Mouse (Mus musculus) liver, embryonic 15.5 days (tissue): ENCODE results near the gene Abcd1. TPM values are rescaled to one million over a fixed set of nuclear protein-coding genes. Genes with fewer than 3 reads are reported as not detected.

ENCODE experiments used
- ATAC-seq: fragments of 200-750 bp; cut with Nextera tagmentation; 2 replicates; pipeline ENCODE4 v1.8.0; 2017; ENCODE audit warnings: moderate number of reproducible peaks, mild to moderate bottlenecking, moderate library complexity; ENCODE audit not compliant: insufficient read depth
- H3K27ac ChIP-seq: fragments of 300-500 bp; sonication (generic); replicated peaks from 2 replicates; pipeline ENCODE4 v1.5.1; 2015; ENCODE audit warnings: mild to moderate bottlenecking, inconsistent platforms
- H3K27me3 ChIP-seq: fragments of 300-500 bp; sonication (generic); 2 replicates; pipeline ENCODE4 v1.6.1; 2015; ENCODE audit warnings: mild to moderate bottlenecking, inconsistent platforms
- H3K36me3 ChIP-seq: fragments of 300-500 bp; sonication (generic); replicated peaks from 2 replicates; pipeline ENCODE4 v1.6.1; 2015; ENCODE audit warnings: moderate library complexity, mild to moderate bottlenecking, inconsistent platforms
- H3K4me1 ChIP-seq: fragments of 300-500 bp; sonication (generic); replicated peaks from 2 replicates; pipeline ENCODE4 v1.6.1; 2015; ENCODE audit warnings: inconsistent platforms
- H3K4me2 ChIP-seq: fragments of 300-500 bp; sonication (generic); 2 replicates; pipeline ENCODE4 v1.6.1; 2015; ENCODE audit warnings: moderate library complexity, mild to moderate bottlenecking, inconsistent platforms
- H3K4me3 ChIP-seq: fragments of 300-500 bp; sonication (generic); replicated peaks from 2 replicates; pipeline ENCODE4 v1.5.1; 2015; ENCODE audit warnings: mild to moderate bottlenecking, inconsistent platforms
- H3K9ac ChIP-seq: fragments of 300-500 bp; sonication (generic); 2 replicates; pipeline ENCODE4 v1.6.1; 2015; ENCODE audit warnings: moderate library complexity, mild to moderate bottlenecking, inconsistent platforms
- H3K9me3 ChIP-seq: fragments of 300-500 bp; sonication (generic); replicated peaks from 2 replicates; pipeline ENCODE4 v1.6.1; 2016; ENCODE audit warnings: inconsistent platforms
- WGBS: fragments of 180-500 bp; shearing (Covaris S2); methylation state at CpG from one replicate; pipeline ENCODE4 v1.1.7; 2015; ENCODE audit warnings: mixed read lengths; ENCODE audit not compliant: insufficient replicate concordance; 5-methylcytosine and 5-hydroxymethylcytosine counted together
- polyA plus RNA-seq: library from polyadenylated mRNA; unstranded; fragments of >200 nt; fragmentation: Nextera tagmentation; extraction: Ambion mirVana; gene quantifications from 2 replicates; pipeline ENCODE4 v1.2.1, GENCODE M21; 2015

Gene Abcd1
- polyA plus RNA-seq, 1 experiment from 2014 or later: 9.5 TPM

- Histone ChIP-seq H3K4me2 (peak overlapping the region; percentile 76), H3K4me3 (peak overlapping the region; percentile 72), H3K9ac (peak overlapping the region; percentile 74), H3K27me3 (no peaks in the 10 kb centered on the region), H3K9me3 (no peaks in the 10 kb centered on the region), H3K36me3 (peaks cover 33% of the 10 kb centered on the region), H3K4me1 (peaks cover 31% of the 10 kb centered on the region), H3K27ac (peak overlapping the region; percentile 94)
- no peak for ATAC-seq
These were observed 69.3 kb downstream of the Abcd1 start for GRCm38 (mm10) chrX:73785666-73786065.

DNA sequence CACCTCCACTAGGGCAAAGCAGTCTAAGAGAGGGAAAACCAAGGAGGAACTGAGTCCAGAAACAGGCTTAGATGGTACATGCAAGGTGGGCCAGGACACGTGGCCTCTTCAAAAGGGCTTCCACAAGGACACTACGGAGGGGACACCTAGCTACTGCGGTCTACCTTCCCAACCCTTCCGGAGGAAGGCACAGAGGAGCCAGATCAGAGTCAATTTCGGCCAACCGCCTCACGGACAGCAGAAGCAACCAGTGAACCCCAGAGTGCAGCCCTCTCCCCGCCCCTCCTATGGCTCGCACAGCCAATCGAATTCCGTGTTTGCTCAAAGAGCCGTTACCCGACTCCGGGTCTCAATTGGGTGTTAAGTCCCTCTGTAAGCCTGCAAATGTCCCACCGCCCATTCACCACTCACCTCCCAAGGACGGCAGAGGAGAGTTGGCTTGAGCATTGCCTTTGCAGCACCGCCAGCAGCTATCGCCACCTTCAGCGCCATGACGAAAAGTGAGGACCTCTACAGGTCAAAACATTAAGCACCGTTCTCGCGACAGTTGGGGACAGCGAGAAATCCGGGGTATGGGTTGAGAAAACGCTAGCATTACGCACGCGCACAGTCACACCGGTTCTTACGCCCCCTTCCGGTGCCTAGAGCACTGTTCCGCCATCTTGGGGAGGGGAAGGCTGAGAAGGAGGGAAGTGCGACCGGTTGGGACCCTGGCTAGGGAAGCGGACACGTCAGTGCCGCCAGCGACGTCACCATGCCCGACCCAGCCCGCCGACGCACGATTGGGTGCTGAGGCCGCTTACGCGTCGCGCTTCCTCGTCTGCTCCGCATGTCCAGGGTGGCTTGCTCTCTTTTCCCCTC is 70.2 kb downstream of the Abcd1 start, which contains the start of the genes Idh3g and Ssr4:
Gene Idh3g, minus strand, starts transcription at position 534 of the 861 bp plus-strand sequence.
Gene Ssr4, plus strand, starts transcription at position 665 of the 861 bp plus-strand sequence.
- Histone ChIP-seq H3K4me1 (peaks cover 31% of the 10 kb centered on the region), H3K36me3 (peaks cover 33% of the 10 kb centered on the region), H3K9ac (peak within 1 kb of the TSS; percentile 74), H3K4me3 (peak within 1 kb of the TSS; percentile 72), H3K9me3 (no peaks in the 10 kb centered on the region), H3K27me3 (no peaks in the 10 kb centered on the region), H3K27ac (peak within 1 kb of the TSS; percentile 94), H3K4me2 (peak within 1 kb of the TSS; percentile 76)
- WGBS: 14% methylated on average over 52 of the region's 52 CpGs
- ATAC-seq: peak; percentile 92

- ATAC-seq: peak; percentile 29
These were observed 70.8 kb downstream of the Abcd1 start for GRCm38 (mm10) chrX:73787225-73787558.

More at GRCm38 (mm10) chrX:73787225-73787558, 70.8 kb downstream of the Abcd1 start:
- H3K27me3 ChIP-seq: no peaks in the 10 kb centered on the region
- H3K4me2 ChIP-seq: peak overlapping the region; percentile 76
- H3K27ac ChIP-seq: peak overlapping the region; percentile 94
- no peaks in the 10 kb centered on the region for H3K9me3 ChIP-seq
- H3K9ac ChIP-seq: peak overlapping the region; percentile 74
- peak overlapping the region; percentile 72 for H3K4me3 ChIP-seq
- peaks cover 31% of the 10 kb centered on the region for H3K4me1 ChIP-seq
- H3K36me3 ChIP-seq: peaks cover 29% of the 10 kb centered on the region
- WGBS: 14% methylated on average over 22 of the region's 22 CpGs

Other genes with a start within 250 kb of the Abcd1 start
- gene Bgn, start 233.0 kb upstream of the Abcd1 start, polyA plus RNA-seq: 10.0 and 12.4 TPM in 2 replicates
- 0.05 TPM in 1 of 2 replicates, not detected in the other for gene Atp2b3, start 213.5 kb upstream of the Abcd1 start, polyA plus RNA-seq
- 30.5 and 33.9 TPM in 2 replicates for gene Dusp9, start 77.2 kb upstream of the Abcd1 start, polyA plus RNA-seq
- 0.94 and 1.1 TPM in 2 replicates for gene Pnck, start 56.5 kb upstream of the Abcd1 start, polyA plus RNA-seq
- 0.33 and 0.51 TPM in 2 replicates for gene Slc6a8, start 43.4 kb upstream of the Abcd1 start, polyA plus RNA-seq
- gene Bcap31, start 422 bp upstream of the Abcd1 start, polyA plus RNA-seq: 127 and 137 TPM in 2 replicates
- 0.29 and 0.45 TPM in 2 replicates for gene Plxnb3, start 40.5 kb downstream of the Abcd1 start, polyA plus RNA-seq
- 1.9 and 2.9 TPM in 2 replicates for gene Srpk3, start 57.8 kb downstream of the Abcd1 start, polyA plus RNA-seq
- gene Idh3g, start 70.3 kb downstream of the Abcd1 start, polyA plus RNA-seq: 117 and 127 TPM in 2 replicates
- 162 and 163 TPM in 2 replicates for gene Ssr4, start 70.4 kb downstream of the Abcd1 start, polyA plus RNA-seq
- 0.07 and 0.08 TPM in 2 replicates for gene Pdzd4, start 108.4 kb downstream of the Abcd1 start, polyA plus RNA-seq
- gene Avpr2, start 175.5 kb downstream of the Abcd1 start, polyA plus RNA-seq: 0.05 and 0.10 TPM in 2 replicates
- gene L1cam, start 179.5 kb downstream of the Abcd1 start, polyA plus RNA-seq: 0.21 and 0.26 TPM in 2 replicates
- 6.4 and 7.7 TPM in 2 replicates for gene Arhgap4, start 205.3 kb downstream of the Abcd1 start, polyA plus RNA-seq
- gene Naa10, start 205.3 kb downstream of the Abcd1 start, polyA plus RNA-seq: 72.4 and 79.2 TPM in 2 replicates
- gene Renbp, start 214.3 kb downstream of the Abcd1 start, polyA plus RNA-seq: 19.6 and 22.6 TPM in 2 replicates
- 29.6 and 30.7 TPM in 2 replicates for gene Hcfc1, start 249.8 kb downstream of the Abcd1 start, polyA plus RNA-seq